Mouse (Mus musculus) neural tube, embryonic 10.5 days (tissue): ENCODE results near the gene Gm9817.
A peak's percentile ranks its signal among the peaks of the same experiment; 100 is the strongest.
"Not testable (repeated sequence)": the region's sequence is repeated elsewhere in the genome, so short reads cannot be mapped to it uniquely, and the experiment has no call there.

Experiments used
- DNase-seq: peaks from one replicate; pipeline ENCODE4 v3.0.0-alpha.2; 2017; ENCODE audit warnings: low spot score; ENCODE audit errors: extremely low spot score

The Gm9817 gene

DNA sequence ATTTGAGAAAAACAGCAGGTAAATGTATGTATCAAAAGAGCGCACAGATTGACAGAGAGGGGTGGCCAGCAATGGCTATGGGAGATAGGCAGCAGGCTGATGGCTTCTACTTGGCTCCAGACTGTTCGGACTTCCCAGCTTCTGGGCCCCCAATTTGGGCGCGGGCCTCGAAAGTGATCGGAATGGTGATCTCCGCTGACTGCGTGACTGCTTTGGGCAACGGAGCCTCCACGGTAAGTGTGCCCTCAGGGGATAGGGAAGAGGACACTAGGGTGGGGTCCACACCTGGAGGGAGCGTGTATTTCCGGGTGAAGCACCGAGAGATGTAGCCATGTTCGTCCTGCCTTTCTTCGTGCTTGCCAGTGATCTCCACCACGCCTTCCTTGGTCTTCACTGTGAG lies at the start of gene Gm9817:
Gene Gm9817 (plus strand): TSS at position 301 of the 400 bp plus-strand sequence.
- DNase-seq, result not testable (repeated sequence)

DNA sequence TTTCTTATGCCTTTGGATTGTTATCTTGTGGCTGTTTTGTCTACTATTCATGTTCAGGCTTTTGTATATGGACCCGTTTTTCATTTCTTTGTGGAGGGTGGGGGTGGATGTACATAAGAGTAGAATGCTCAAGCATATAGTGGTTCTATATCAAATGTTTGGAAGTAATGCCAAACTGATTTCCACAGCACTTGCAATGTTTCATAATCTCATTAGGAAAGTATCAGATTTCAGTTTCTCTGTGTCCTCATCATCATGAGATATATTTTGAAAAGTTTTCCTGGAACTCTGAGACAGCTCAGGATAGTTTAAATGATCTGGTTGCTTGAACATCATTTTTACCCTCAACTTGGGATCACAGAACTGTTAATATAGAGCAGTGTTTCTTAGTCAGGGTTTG lies 48.7 kb upstream of the Gm9817 start:
- no peak for DNase-seq

- DNase-seq, result peak; percentile 88
Observed at GRCm38 (mm10) chr13:45030830-45031229, 47.7 kb upstream of the Gm9817 start.

- no peak for DNase-seq
Observed at GRCm38 (mm10) chr13:45031314-45031713, 47.2 kb upstream of the Gm9817 start.

DNA sequence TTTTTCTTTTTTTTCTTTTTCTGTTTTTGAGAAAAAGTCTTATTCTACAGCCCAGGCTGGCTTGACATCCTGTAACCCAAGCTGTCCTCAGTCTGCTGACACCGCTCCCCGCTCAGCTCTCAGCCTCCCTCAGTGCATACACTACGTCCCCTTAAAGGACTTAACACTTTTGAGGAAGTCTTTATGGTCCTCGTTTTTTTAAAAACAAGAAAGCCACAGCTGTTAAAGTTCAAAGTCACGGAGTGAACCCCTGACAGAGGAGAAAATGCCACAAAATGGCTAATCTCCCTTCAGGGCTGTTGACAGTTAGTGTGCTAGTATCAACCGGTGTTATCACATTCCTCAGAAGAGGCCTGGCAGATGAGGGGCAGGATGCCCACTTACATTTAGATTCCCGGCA lies 46.7 kb upstream of the Gm9817 start:
- no peak for DNase-seq

- no peak for DNase-seq
Observed at GRCm38 (mm10) chr13:45032484-45032883, 46.0 kb upstream of the Gm9817 start.

DNA sequence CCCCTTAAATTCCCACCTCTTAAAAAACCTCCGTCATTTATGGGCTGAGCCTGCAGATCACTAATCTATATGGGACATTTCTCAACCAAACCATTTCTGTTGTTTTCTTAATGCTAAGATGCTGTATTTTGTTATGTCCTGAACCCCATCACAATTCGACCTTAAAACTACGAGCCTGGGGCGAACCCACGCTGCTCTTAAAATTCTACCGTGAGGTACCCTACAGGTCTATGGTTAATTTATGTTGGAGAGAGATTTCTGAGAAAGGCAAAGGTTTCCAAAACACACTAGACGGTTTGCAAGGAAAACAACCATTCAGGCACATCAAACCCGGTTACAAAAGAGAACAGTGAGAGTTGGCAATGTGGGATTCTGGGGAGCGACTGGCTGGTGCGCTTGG lies 45.1 kb upstream of the Gm9817 start:
- no peak for DNase-seq

GRCm38 (mm10) chr13:45034759-45035158 lies 43.7 kb upstream of the Gm9817 start:
- no peak for DNase-seq

GRCm38 (mm10) chr13:45036417-45036816 lies 42.1 kb upstream of the Gm9817 start:
- DNase-seq, result no peak

DNA sequence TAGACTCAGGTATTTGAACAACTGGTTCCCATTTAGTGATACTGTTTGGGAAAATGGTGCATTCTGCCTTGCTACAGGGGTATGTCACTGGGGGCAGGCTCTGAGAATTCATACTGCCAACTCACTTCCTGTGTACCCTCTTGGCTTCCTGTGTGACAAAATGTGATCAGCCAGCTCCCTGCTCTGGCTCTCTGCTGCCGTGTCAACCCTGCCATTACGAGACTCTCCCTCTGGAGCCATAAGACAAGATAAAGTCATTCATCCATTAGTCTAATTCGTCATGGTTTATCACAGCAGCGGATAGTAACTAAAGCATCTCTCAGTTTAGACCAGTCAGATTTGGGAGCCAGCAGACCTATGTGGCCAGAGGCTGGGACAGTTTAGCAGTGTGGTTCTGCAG lies 38.3 kb upstream of the Gm9817 start:
- DNase-seq, result no peak

DNA sequence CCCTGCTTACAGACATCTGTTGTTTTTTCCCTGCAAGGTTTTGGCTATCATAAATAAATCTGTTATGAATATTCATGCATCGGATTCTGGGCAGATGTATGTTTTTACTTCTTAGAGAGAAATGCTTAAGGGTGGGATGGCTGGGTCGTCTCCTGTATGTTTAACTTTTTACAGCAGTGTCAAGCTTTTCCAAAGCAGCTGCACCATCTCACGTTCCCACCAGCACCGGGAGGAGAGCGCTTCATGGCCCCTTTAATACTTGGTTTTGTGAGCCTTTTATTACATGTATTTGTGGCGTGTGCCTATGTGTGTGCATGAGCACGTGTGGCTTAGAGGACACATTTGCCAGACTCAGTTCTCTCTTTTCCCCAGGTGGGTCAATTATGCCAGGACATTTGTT lies 37.8 kb upstream of the Gm9817 start:
- DNase-seq, result no peak

DNA sequence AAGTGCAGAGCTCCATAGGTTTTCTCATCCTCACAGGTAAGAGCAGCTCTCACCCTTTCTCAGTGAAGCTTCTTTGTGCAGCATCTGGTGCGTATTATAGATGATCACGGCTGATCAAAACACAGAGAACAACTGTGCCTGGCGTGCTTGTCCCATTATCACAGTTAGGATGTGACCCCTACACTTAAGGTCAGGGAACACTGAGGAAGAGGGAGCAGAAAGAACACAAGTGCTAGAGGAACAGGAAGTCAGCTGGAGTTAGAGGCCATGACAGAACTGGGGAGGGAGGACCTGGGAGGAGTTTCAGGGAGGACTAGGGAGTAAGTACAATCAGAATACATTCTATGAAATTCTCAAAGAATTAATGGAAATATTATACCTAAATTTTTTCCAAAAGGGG lies 35.0 kb upstream of the Gm9817 start:
- DNase-seq, result no peak

DNA sequence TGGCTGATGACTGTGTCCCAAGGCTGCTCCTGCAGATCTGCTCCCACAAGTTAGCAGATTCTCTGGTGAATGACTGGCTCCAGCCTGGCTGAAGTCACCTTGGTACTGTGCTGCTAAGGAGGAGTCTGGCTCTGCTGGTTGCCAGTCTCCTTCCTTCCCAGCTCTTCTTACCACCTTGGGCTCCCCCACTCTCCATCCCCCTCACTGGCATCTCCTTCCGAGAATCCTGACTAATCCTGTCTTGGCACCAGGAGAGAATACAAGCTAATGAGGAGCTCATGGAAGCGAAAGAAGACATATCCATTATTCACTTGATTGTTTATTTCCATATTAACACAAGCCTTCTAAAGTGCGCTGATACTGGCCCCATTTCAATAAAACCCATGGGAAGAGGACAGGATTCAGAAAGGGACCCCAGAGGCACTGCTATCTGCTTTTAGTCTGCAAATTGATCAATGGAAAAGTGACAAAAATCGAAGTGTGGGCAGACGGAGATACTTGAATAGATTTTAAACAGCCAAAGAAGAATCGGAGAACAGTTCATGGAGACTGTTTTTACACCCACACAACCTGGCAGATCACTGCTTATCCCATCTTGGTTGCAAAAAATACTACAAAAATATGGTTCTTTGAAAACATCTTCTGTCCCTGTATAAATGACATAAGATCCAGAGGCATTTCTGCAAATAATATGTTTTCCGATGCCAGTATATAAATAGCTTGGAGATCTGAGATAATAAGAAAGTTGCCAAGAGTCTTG lies 29.1 kb upstream of the Gm9817 start:
- no peak for DNase-seq

GRCm38 (mm10) chr13:45052805-45053204 lies 25.7 kb upstream of the Gm9817 start:
- no peak for DNase-seq

GRCm38 (mm10) chr13:45053843-45054242 lies 24.6 kb upstream of the Gm9817 start:
- DNase-seq, result no peak

DNA sequence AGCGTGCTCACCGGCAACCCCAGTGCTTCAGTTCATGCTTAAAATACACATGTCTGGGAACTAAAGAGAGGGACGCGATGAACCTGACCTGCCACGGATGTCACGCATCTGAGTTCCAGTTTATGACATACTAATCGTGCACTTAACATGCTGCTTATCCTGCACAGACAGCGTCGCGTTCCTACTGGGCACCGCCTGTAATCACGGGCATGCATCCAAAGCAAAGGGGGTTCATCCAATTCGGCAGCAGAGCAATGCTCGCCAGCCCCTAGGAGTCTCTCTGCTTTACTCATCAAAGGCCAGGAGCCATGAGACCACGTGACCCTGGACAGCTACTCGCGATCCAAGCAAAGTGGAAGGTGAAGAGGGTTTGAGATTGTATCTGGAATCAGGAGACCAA lies 19.3 kb upstream of the Gm9817 start:
- DNase-seq, result no peak

DNA sequence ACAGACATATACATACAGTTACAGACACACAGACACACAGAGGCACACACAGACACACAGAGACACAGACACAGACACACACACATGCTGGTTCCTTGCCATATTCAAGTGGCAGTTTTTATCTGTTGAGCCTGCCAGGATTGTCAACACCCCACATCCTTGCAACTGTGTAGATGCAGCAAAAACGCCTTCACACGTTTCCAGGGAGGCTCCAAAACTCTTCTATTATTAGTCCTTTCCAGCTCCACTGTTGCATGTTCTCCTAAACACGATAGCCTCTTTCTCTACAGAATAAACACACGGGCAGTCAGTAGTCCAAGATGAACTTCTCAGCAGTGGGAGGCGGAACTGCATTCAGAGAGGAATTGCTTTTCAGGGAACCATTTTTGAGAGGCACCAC lies 15.3 kb upstream of the Gm9817 start:
- no peak for DNase-seq

DNA sequence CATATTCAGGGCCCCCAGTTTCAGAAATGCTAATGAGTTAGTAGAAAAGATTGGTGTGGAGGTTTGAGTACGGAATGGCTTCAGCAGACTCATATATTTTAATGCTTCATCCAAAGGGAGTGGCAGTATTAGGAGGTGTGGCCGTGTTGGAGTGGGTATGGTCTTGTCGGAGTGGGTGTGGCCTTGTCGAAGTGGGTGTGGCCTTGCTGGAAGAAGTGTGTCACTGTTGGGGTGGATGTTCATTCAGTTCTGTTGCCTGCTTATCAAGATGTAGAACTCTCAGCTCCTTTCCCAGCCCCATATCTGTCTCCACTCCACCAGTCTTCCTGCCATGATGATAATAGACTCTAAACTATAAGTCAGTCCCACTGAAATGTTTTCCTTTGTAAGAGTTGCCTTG lies 13.5 kb upstream of the Gm9817 start:
- no peak for DNase-seq

DNA sequence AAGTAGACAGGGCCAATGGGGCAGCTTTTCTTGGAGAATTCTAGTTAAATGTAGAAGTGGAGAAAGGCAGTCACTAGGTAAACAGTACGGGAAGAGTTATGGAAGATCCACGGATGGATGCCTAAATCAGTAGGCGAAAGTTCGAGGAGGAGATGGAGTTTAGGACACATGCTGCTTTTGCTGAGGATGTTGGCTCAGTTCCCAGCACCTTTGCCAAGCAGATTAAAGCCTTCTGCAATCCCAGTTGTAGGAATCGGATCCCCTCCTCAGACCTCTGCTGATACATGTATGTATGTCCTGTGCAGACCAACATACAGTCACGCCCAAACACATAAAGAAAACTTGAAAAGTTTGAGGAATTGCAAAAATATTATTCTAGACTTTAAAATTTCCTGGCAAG lies 8.1 kb upstream of the Gm9817 start:
- DNase-seq, result no peak

GRCm38 (mm10) chr13:45075012-45075411 lies 3.5 kb upstream of the Gm9817 start:
- no peak for DNase-seq

GRCm38 (mm10) chr13:45075715-45076114 lies 2.8 kb upstream of the Gm9817 start:
- no peak for DNase-seq

GRCm38 (mm10) chr13:45080771-45081170 lies 2.3 kb downstream of the Gm9817 start:
- DNase-seq, result no peak

DNA sequence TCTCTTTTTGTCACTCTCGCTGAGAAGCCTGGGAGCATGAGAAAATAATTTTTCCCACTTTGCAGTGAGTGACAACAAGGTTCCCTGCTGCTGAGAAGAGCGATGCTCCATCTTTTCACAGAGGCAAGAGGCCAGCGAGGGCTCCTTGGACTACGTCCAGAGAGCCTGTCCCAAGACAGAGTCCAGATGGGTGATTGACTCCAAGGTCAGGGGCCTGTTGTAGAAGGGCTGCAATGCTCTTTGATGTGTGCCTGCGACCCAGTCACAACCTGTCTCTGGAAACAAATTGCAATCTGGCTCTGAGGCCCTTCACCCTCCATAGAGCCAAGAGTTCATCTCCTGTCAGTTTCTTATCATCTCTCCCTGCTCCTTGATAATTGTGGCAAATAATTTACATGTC lies 5.2 kb downstream of the Gm9817 start:
- peak; percentile 45 for DNase-seq

DNA sequence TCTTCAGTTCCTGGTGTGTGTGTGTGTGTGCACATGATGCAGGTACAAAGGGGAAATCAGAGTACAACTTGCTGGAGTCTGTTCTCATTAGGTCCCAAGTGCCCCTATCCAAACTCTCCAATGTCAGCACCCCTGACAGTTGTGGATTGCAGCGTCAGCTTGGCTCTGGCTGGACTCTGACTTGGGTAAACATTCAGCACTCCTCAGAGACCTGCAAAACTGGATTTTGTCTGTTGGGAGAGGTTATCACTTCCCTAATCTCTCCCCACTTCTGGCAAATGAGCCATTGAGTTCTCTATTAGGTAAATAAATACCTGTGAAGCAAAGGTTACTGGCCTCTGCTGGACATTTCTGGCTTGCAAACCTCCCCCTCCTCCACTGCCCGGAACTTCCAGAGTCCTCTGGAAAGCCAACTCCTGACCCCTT lies 10.3 kb downstream of the Gm9817 start:
- DNase-seq, result no peak
